Mouse (Mus musculus): ENCODE data around the gene Emc7. TPM values are rescaled to one million over a fixed set of nuclear protein-coding genes. Genes with fewer than 3 reads are reported as not detected.
"Not testable (repeated sequence)": the region's sequence is repeated elsewhere in the genome, so short reads cannot be mapped to it uniquely, and the experiment has no call there.

Emc7 gene
- polyA plus RNA-seq, 1 experiment from 2014 or later: 32.8 TPM

- H3K4me2 ChIP-seq (ENCODE audit: low read length): no peak overlapping the region
- H3K9ac ChIP-seq (ENCODE audit: low read depth, low read length): no peak overlapping the region
- no peaks in the 10 kb centered on the region for H3K9me3 ChIP-seq (replicated peaks; ENCODE audit: low read length)
- H3K27ac ChIP-seq: no peak overlapping the region
- no peaks in the 10 kb centered on the region for H3K36me3 ChIP-seq (ENCODE audit: insufficient read depth, low read length)
- ATAC-seq (replicated peaks; ENCODE audit: low FRiP score, low read depth) (no peak), DNase-seq (ENCODE audit: low spot score) (peak; percentile 44)
- 32% methylated on average over 4 of the region's 4 CpGs for WGBS
- no peaks in the 10 kb centered on the region for H3K27me3 ChIP-seq (ENCODE audit: insufficient read depth, low read length)
- no peak overlapping the region for H3K4me3 ChIP-seq (replicated peaks; ENCODE audit: low read depth, low read length)
- H3K4me1 ChIP-seq (replicated peaks; ENCODE audit: insufficient read depth, low read length): no peaks in the 10 kb centered on the region
- TF ChIP-seq CTCF (IDR thresholded peaks at IDR 0.05; ENCODE audit: low read depth): peak; percentile 70
Observed at GRCm38 (mm10) chr2:112449597-112450296, 5.0 kb upstream of the Emc7 start.

GRCm38 (mm10) chr2:112452513-112452912 lies 2.3 kb upstream of the Emc7 start:
- not testable (repeated sequence) for DNase-seq (ENCODE audit: low spot score); ATAC-seq (replicated peaks; ENCODE audit: low FRiP score, low read depth); H3K9me3 ChIP-seq (replicated peaks; ENCODE audit: low read length)

GRCm38 (mm10) chr2:112454125-112454861 lies 504 bp upstream of the Emc7 start:
- TF ChIP-seq CTCF (IDR thresholded peaks at IDR 0.05; ENCODE audit: low read depth): no peak
- peak overlapping the region; percentile 64 for H3K4me2 ChIP-seq (ENCODE audit: low read length)
- ATAC-seq (replicated peaks; ENCODE audit: low FRiP score, low read depth): no peak; the same call in 1 of the 2 replicates
- WGBS: 26% methylated on average over 17 of the region's 17 CpGs
- H3K27me3 ChIP-seq (ENCODE audit: insufficient read depth, low read length): no peaks in the 10 kb centered on the region
- peak overlapping the region; percentile 48; the same call in 1 of the 2 replicates for H3K27ac ChIP-seq
- no peak for DNase-seq (ENCODE audit: low spot score)
- no peaks in the 10 kb centered on the region for H3K36me3 ChIP-seq (ENCODE audit: insufficient read depth, low read length)
- no peaks in the 10 kb centered on the region for H3K9me3 ChIP-seq (replicated peaks; ENCODE audit: low read length)
- H3K9ac ChIP-seq (ENCODE audit: low read depth, low read length): peak overlapping the region; percentile 87
- H3K4me3 ChIP-seq (replicated peaks; ENCODE audit: low read depth, low read length): peak overlapping the region; percentile 85
- no peaks in the 10 kb centered on the region for H3K4me1 ChIP-seq (replicated peaks; ENCODE audit: insufficient read depth, low read length)

More at GRCm38 (mm10) chr2:112452513-112452912, 2.3 kb upstream of the Emc7 start:
- H3K4me3 ChIP-seq (replicated peaks; ENCODE audit: low read depth, low read length); H3K27ac ChIP-seq; H3K9ac ChIP-seq (ENCODE audit: low read depth, low read length); H3K27me3 ChIP-seq (ENCODE audit: insufficient read depth, low read length); H3K36me3 ChIP-seq (ENCODE audit: insufficient read depth, low read length); H3K4me1 ChIP-seq (replicated peaks; ENCODE audit: insufficient read depth, low read length); H3K4me2 ChIP-seq (ENCODE audit: low read length): not testable (repeated sequence)

GRCm38 (mm10) chr2:112460557-112460956 lies 5.8 kb downstream of the Emc7 start:
- Histone ChIP-seq H3K4me1 (replicated peaks; ENCODE audit: insufficient read depth, low read length) (no peaks in the 10 kb centered on the region), H3K27me3 (ENCODE audit: insufficient read depth, low read length) (no peaks in the 10 kb centered on the region), H3K36me3 (ENCODE audit: insufficient read depth, low read length) (peaks cover 18% of the 10 kb centered on the region; the same call in 1 of the 2 replicates), H3K4me3 (replicated peaks; ENCODE audit: low read depth, low read length) (no peak overlapping the region), H3K9ac (ENCODE audit: low read depth, low read length) (no peak overlapping the region), H3K27ac (no peak overlapping the region), H3K4me2 (ENCODE audit: low read length) (no peak overlapping the region), H3K9me3 (replicated peaks; ENCODE audit: low read length) (no peaks in the 10 kb centered on the region)
- DNase-seq (ENCODE audit: low spot score) (no peak), ATAC-seq (replicated peaks; ENCODE audit: low FRiP score, low read depth) (no peak)
- 95% methylated on average over 3 of the region's 3 CpGs for WGBS
- TF ChIP-seq CTCF (IDR thresholded peaks at IDR 0.05; ENCODE audit: low read depth): peak; percentile 41

GRCm38 (mm10) chr2:112469542-112469941 lies 14.7 kb downstream of the Emc7 start:
- H3K4me2 ChIP-seq (ENCODE audit: low read length): no peak overlapping the region
- no peaks in the 10 kb centered on the region for H3K9me3 ChIP-seq (replicated peaks; ENCODE audit: low read length)
- DNase-seq (ENCODE audit: low spot score): no peak
- H3K27me3 ChIP-seq (ENCODE audit: insufficient read depth, low read length): no peaks in the 10 kb centered on the region
- no peak overlapping the region for H3K27ac ChIP-seq
- TF ChIP-seq CTCF (IDR thresholded peaks at IDR 0.05; ENCODE audit: low read depth): no peak
- no peaks in the 10 kb centered on the region for H3K4me1 ChIP-seq (replicated peaks; ENCODE audit: insufficient read depth, low read length)
- H3K4me3 ChIP-seq (replicated peaks; ENCODE audit: low read depth, low read length): no peak overlapping the region
- no peak for ATAC-seq (replicated peaks; ENCODE audit: low FRiP score, low read depth)
- H3K9ac ChIP-seq (ENCODE audit: low read depth, low read length): no peak overlapping the region
- H3K36me3 ChIP-seq (ENCODE audit: insufficient read depth, low read length): peaks cover 15% of the 10 kb centered on the region; the same call in 1 of the 2 replicates

- no peak for ATAC-seq (replicated peaks; ENCODE audit: low FRiP score, low read depth)
- Histone ChIP-seq H3K4me1 (replicated peaks; ENCODE audit: insufficient read depth, low read length) (no peaks in the 10 kb centered on the region), H3K9me3 (replicated peaks; ENCODE audit: low read length) (no peaks in the 10 kb centered on the region), H3K4me3 (replicated peaks; ENCODE audit: low read depth, low read length) (no peak overlapping the region), H3K36me3 (ENCODE audit: insufficient read depth, low read length) (peaks cover 10% of the 10 kb centered on the region; the same call in 1 of the 2 replicates), H3K27me3 (ENCODE audit: insufficient read depth, low read length) (no peaks in the 10 kb centered on the region), H3K4me2 (ENCODE audit: low read length) (no peak overlapping the region), H3K9ac (ENCODE audit: low read depth, low read length) (no peak overlapping the region), H3K27ac (no peak overlapping the region)
- WGBS: 87% methylated on average over 5 of the region's 5 CpGs
- TF ChIP-seq CTCF (IDR thresholded peaks at IDR 0.05; ENCODE audit: low read depth): no peak
- DNase-seq (ENCODE audit: low spot score): no peak
Observed at GRCm38 (mm10) chr2:112470961-112471381, 16.2 kb downstream of the Emc7 start.

Measured in kidney, postnatal 0 days (tissue).